Mouse (Mus musculus) MEL (cell line): ENCODE measurements at regions not wholly inside any gene's neighbourhood (a gene's known extent, or its start where the extent isn't known, plus 50 kb on each side); places are given as distances from the start of the nearest gene placed in this dataset.

Experiments
- DNase-seq: peaks from one replicate; pipeline ENCODE4 v3.0.0; 2011; ENCODE audit warnings: low read depth, low spot score
- H3K27ac ChIP-seq: 2 replicates; pipeline ENCODE4 v1.5.1; 2012; ENCODE audit warnings: low read depth, mild to moderate bottlenecking, control low read depth, low read length, moderate library complexity; ENCODE audit not compliant: control insufficient read depth
- H3K27me3 ChIP-seq, 2 experiments: fragments of 150-350 bp in 1 of 2; sonication (generic) in 1 of 2; 2 replicates each; pipeline ENCODE4 v1.6.1; 2012; ENCODE audit warnings: low read length in 2 of 2, mild to moderate bottlenecking in 2 of 2, improper control_type of control experiment in 1 of 2, moderate library complexity in 1 of 2; ENCODE audit not compliant: insufficient read depth in 2 of 2, control insufficient read depth in 1 of 2
- H3K36me3 ChIP-seq, 2 experiments: 2 replicates each; pipeline ENCODE4 v1.6.1; 2012 to 2014; ENCODE audit warnings: low read length in 2 of 2, improper control_type of control experiment in 1 of 2, inconsistent platforms in 1 of 2, mild to moderate bottlenecking in 1 of 2; ENCODE audit not compliant: insufficient read depth in 2 of 2, control insufficient read depth in 1 of 2
- H3K4me1 ChIP-seq, 2 experiments: fragments of 150-350 bp in 1 of 2; sonication (generic) in 1 of 2; 2 replicates each; pipeline ENCODE4 v1.6.1; 2012; ENCODE audit warnings: low read length in 2 of 2, improper control_type of control experiment in 1 of 2, mild to moderate bottlenecking in 1 of 2; ENCODE audit not compliant: insufficient read depth in 2 of 2, control insufficient read depth in 1 of 2
- H3K4me3 ChIP-seq, 2 experiments: fragments of 150-350 bp in 1 of 2; sonication (generic) in 1 of 2; 2 replicates each; pipeline ENCODE4 v1.5.1; 2012; ENCODE audit warnings: low read depth in 2 of 2, low read length in 2 of 2, mild to moderate bottlenecking in 2 of 2, moderate library complexity in 2 of 2, control low read depth in 1 of 2, improper control_type of control experiment in 1 of 2; ENCODE audit not compliant: control insufficient read depth in 1 of 2, insufficient read depth in 1 of 2
- H3K79me2 ChIP-seq: 2 replicates; pipeline ENCODE4 v1.6.1; 2012; ENCODE audit warnings: mild to moderate bottlenecking, low read length, moderate library complexity; ENCODE audit not compliant: control insufficient read depth, poor library complexity, insufficient read depth
- H3K9ac ChIP-seq: 2 replicates; pipeline ENCODE4 v1.6.1; 2012; ENCODE audit warnings: low read depth, mild to moderate bottlenecking, control low read depth, low read length, moderate library complexity; ENCODE audit not compliant: control insufficient read depth, poor library complexity, severe bottlenecking
- H3K9me3 ChIP-seq: fragments of 150-350 bp; sonication (generic); replicated peaks from 2 replicates; pipeline ENCODE4 v1.6.1; 2012; ENCODE audit warnings: mild to moderate bottlenecking, low read length, improper control_type of control experiment, moderate library complexity; ENCODE audit not compliant: insufficient read depth
- BHLHE40 ChIP-seq: IDR thresholded peaks from 2 replicates; pipeline ENCODE4 v1.6.1; 2012; ENCODE audit warnings: low read depth, mild to moderate bottlenecking, inconsistent platforms, low read length, improper control_type of control experiment, borderline replicate concordance
- GABPA ChIP-seq: IDR thresholded peaks from 2 replicates; pipeline ENCODE4 v1.6.1; 2012; ENCODE audit warnings: low read depth, mild to moderate bottlenecking, inconsistent platforms, low read length, improper control_type of control experiment, moderate library complexity
- GATA1 ChIP-seq: IDR thresholded peaks from 2 replicates; pipeline ENCODE4 v1.6.1; 2011; ENCODE audit warnings: low read depth, low read length, improper control_type of control experiment
- HCFC1 ChIP-seq: IDR thresholded peaks from 2 replicates; pipeline ENCODE4 v1.6.1; 2012; ENCODE audit warnings: low read depth, mild to moderate bottlenecking, inconsistent platforms, low read length, improper control_type of control experiment, moderate library complexity
- MAFK ChIP-seq: IDR thresholded peaks from 2 replicates; pipeline ENCODE4 v1.6.1; 2011; ENCODE audit warnings: low read depth, mild to moderate bottlenecking, low read length, improper control_type of control experiment, borderline replicate concordance
- MAX ChIP-seq: IDR thresholded peaks from 2 replicates; pipeline ENCODE4 v1.6.1; 2011; ENCODE audit warnings: low read length, improper control_type of control experiment
- MAZ ChIP-seq: IDR thresholded peaks from 2 replicates; pipeline ENCODE4 v1.6.1; 2012; ENCODE audit warnings: low read depth, mild to moderate bottlenecking, inconsistent platforms, low read length, improper control_type of control experiment
- POLR2A ChIP-seq, 2 experiments: IDR thresholded peaks; 2 replicates each; pipeline ENCODE4 v1.6.1; 2011 to 2012; ENCODE audit warnings: low read length in 2 of 2, mild to moderate bottlenecking in 2 of 2, control low read depth in 1 of 2, improper control_type of control experiment in 1 of 2, low read depth in 1 of 2, moderate library complexity in 1 of 2; ENCODE audit not compliant: control insufficient read depth in 1 of 2, insufficient read depth in 1 of 2, poor library complexity in 1 of 2
- RCOR1 ChIP-seq: IDR thresholded peaks from 2 replicates; pipeline ENCODE4 v1.6.1; 2012; ENCODE audit warnings: low read depth, mild to moderate bottlenecking, inconsistent platforms, low read length, improper control_type of control experiment
- SIN3A ChIP-seq: IDR thresholded peaks from 2 replicates; pipeline ENCODE4 v1.6.1; 2012; ENCODE audit warnings: low read length, improper control_type of control experiment, inconsistent platforms
- TAL1 ChIP-seq: IDR thresholded peaks from 2 replicates; pipeline ENCODE4 v1.6.1; 2012; ENCODE audit warnings: mild to moderate bottlenecking, inconsistent platforms, low read length, moderate library complexity, mixed read lengths
- USF2 ChIP-seq, 2 experiments: IDR thresholded peaks; 2 replicates each; pipeline ENCODE4 v1.6.1; 2011 to 2012; ENCODE audit warnings: improper control_type of control experiment in 2 of 2, low read length in 2 of 2, borderline replicate concordance in 1 of 2, inconsistent platforms in 1 of 2, low read depth in 1 of 2, mild to moderate bottlenecking in 1 of 2; ENCODE audit not compliant: insufficient read depth in 1 of 2
- ZMIZ1 ChIP-seq: IDR thresholded peaks from 2 replicates; pipeline ENCODE4 v1.6.1; 2012; ENCODE audit warnings: low read depth, mild to moderate bottlenecking, inconsistent platforms, low read length, improper control_type of control experiment, moderate library complexity

DNA sequence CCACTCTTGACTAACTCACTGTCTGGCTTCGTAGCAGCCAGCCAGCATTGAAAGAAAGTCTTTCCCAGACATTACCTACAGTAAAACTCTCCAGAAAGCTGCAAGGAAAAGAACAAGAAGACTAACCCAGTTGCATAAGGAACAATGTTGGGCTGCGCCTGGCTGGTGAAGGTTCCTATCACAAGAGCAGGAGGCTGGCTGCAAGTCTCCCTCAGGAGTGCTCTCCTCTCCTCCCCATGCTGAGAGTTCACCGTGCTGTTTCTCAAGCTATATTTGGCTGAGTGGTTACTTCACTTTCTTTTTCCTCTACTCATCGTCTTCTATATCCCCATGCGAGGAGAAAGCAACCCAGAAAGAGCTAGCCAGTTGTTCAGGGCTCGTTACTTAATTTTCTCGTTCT is 164.0 kb downstream of the Anxa1 start:
- Histone ChIP-seq H3K9me3 (no peaks in the 10 kb centered on the region), H3K27me3 (no peaks in the 10 kb centered on the region), H3K4me1 (no peaks in the 10 kb centered on the region), H3K36me3 (no peaks in the 10 kb centered on the region), H3K4me3 (no peak overlapping the region), H3K79me2 (no peaks in the 10 kb centered on the region), H3K27ac (no peak overlapping the region), H3K9ac (no peak overlapping the region)
- no peak for DNase-seq
- no peak for TF ChIP-seq SIN3A
- no peak for TF ChIP-seq TAL1
- TF ChIP-seq MAFK = no peak
- TF ChIP-seq MAX = no peak
- no peak for TF ChIP-seq BHLHE40

DNA sequence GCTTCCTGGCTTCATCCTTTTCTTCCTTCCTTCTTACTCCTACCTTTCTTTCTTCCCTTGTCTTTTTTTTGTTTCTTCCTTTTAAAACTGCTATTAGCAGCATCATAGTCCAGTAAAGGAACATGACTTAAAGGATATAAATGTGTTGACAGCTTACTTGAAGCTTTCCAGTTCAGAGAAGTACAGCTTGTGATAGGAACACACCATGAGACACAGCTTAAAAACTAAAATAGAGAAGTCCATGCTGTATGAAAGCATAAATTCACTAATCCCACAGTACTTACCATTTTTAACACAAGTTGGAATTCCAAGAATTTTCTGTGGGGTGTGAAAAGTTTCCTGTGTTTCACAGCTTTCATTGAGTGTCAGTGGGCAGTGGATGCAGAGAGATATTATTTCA is 173.4 kb downstream of the Anxa1 start:
- no peaks in the 10 kb centered on the region for H3K36me3 ChIP-seq
- H3K27ac ChIP-seq = no peak overlapping the region
- DNase-seq = no peak
- no peaks in the 10 kb centered on the region for H3K4me1 ChIP-seq
- no peaks in the 10 kb centered on the region for H3K9me3 ChIP-seq
- no peak overlapping the region for H3K4me3 ChIP-seq
- no peaks in the 10 kb centered on the region for H3K79me2 ChIP-seq
- TF ChIP-seq GABPA (no peak), HCFC1 (no peak)
- no peaks in the 10 kb centered on the region for H3K27me3 ChIP-seq
- no peak overlapping the region for H3K9ac ChIP-seq

DNA sequence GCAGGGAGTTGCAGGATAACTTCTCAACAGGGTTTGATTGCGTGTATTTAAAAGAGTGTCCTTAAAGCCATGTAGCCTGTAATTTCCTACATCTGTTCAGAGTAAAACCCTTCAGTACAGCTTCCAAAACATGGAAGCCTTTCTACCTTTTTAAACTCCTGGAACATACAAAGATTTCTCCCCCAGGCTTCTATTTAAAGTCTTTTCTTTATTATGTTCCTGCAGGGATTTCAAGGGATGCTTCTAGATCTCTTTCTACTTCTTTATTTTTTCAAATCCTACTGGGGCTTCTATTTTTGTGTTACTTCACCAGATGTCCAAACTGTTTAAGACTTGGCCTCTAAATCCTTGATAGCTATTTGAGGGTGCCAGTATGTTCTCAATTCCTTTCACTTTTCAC is 196.2 kb downstream of the Anxa1 start:
- Histone ChIP-seq H3K27me3 (no peaks in the 10 kb centered on the region), H3K9ac (no peak overlapping the region), H3K27ac (no peak overlapping the region), H3K79me2 (no peaks in the 10 kb centered on the region), H3K4me1 (no peaks in the 10 kb centered on the region), H3K36me3 (no peaks in the 10 kb centered on the region), H3K4me3 (no peak overlapping the region), H3K9me3 (no peaks in the 10 kb centered on the region)
- TF ChIP-seq MAZ (no peak), POLR2A (IDR thresholded peaks at IDR 0.05; ENCODE audit: control insufficient read depth in 1 of 2, insufficient read depth in 1 of 2, low read depth in 1 of 2, low read length in 2 of 2, poor library complexity in 1 of 2) (no peak), RCOR1 (no peak), GATA1 (no peak), GABPA (no peak), USF2 (IDR thresholded peaks at IDR 0.05; ENCODE audit: borderline replicate concordance in 1 of 2, insufficient read depth in 1 of 2, low read depth in 1 of 2, low read length in 2 of 2) (no peak), HCFC1 (no peak), ZMIZ1 (no peak)
- no peak for DNase-seq
